Mouse (Mus musculus) embryo, embryonic 11 days (tissue): ENCODE data around the gene Atp1b2.

Experiments
- DNase-seq: peaks from one replicate; pipeline ENCODE4 v3.0.0-alpha.2; 2015

Gene Atp1b2

DNA sequence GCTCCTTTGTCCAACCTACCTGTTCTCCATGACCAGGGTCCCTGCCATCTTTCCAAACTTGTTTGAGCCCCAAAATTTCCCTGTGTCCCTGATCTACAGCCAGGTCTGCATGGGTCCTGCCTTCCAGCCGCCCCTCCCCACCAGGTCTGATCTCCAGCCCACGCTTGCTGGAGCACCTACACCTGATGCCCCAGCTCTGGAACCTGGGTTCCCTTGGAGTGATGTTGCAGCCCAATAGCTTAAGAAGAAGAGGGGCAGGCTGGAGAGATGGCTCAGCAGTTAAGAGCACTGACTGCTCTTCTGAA is 701 bp upstream of the Atp1b2 start:
- no peak for DNase-seq

DNA sequence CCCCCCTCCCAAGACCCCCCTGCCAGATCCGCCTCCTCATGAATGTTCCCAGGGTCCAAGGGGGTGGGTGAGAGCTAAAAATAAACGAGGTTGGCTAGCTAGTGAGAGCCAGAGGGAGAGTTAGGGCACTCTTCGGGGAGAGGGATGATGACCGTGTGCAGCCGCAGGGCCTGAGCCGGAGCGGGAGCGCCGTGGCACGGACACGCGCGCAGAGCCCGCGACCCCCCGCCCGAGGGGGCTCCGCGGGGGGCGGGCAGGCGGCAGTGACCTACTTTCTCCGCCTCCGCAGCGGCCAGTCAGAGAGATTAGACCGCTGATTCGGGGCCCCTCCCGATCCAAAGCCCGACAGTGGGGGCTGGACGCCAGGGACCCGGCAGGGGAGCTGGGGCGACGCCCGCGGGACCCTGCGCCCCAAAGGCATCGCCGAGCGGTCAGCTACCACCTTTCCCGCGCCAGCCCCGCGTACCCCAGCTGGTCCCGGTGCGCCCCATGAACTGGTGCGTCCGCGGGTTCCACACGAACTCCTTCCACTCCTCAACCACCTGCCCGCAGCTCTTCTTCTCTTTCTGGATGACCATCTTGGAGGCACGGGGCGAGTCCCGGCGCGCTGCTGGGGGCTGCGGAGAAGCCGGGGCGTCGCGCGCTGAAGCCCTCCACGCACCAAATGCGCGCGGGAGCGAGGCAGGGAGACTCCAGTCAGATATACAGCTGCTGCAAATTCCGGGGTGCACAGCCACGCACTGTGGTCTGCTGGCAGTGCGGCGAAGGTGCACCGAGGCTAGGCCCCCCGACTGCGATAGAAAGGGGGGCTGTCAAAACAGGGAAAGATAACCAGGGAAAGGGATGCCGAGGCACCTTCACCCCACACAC is 712 bp downstream of the Atp1b2 start:
- peak; percentile 39 for DNase-seq

DNA sequence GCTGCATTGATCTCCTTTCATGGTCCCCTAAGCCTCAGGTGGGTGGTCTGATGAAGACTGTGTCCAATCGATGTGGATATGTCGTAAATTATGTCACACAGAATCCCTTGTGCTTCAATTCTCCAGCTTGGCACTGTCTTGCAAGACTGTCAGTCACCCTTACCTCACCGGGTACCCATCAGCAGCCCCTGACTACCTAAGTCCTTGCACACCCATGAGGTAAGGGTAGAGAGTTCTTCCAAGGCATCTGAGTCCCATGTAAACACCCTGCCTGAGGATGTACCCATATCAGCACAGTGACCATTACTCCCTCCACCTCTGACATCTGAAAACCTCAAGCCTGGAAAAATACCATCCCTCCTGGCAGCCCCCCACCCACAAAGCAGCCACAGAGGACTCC is 1.4 kb downstream of the Atp1b2 start:
- no peak for DNase-seq

DNA sequence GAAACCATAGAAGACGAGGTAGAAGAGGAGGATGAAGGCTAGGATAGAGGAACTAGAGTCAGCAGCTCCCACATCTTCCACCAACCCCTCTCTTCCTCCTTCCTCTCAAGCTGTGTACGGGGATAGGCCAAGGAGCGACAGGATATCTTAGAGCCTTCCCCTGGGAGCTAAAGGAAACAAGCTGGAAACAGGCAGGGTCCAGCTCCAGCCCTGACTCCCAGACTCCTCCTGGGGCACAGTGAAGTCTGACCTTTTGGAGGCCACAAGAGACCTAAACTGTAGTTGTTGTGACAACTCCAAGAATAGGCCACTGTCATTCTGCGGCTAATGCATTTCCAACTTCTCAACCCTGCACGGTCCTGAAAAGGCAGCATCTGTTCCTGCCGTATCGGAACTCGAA is 2.2 kb downstream of the Atp1b2 start:
- DNase-seq: no peak

DNA sequence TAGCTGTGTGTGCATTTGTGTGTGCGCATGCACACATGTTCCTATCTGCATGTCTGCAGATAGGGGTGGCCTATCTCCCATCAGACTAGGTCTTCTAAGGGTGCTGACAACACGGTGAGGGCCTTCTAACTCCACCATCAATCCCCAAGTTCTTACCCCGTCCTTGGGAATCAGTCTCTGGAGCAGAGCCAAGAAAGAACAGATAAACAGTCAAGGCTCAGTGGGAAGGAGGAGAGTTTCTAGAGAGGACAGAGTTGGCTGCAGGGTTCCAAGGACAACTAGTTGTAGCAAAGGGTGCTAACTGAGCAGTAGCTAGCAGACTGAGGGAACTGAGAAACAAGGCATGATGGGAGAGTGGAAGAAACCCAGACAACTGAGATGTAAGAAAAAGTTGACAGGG is 4.0 kb downstream of the Atp1b2 start:
- DNase-seq: no peak

DNA sequence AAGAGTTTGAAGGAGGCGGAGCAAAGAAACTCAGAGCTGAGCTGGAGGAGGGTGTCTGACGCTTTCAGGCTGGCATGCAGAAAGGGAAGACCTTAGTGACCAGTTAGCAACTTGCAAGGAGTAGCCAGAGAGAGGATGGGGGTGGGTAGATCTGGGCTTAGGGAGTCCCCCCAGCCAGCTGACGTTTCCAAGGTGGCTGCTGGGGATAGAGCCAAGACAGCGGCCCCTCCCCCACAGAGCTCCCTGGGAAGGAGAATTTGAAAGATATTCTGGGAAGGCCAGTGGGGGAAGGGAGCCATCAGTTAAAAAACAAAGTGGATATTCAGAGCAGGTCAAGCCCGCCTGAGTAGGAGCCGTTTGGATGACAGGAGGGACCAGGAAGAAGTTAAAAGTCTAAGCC is 5.6 kb downstream of the Atp1b2 start:
- peak; percentile 83 for DNase-seq

DNA sequence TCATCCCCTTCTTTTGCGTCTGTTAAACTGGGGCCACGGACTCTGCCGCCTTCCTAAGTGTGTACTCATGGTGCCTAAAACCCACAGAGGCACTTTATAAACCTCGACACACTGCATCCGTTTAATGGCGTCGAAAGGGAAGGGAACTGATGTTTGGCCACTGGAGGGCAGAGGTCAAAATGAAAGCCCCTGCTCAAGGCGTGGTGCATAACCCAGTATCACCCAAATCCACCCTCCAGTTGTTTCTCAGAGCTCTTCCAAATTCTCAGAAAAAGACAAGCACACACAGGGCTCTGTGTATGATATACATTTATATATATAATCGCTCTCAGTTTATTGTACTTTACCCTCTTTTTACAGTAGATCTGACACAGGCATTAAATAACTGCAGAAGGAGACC is 6.3 kb downstream of the Atp1b2 start:
- peak; percentile 36 for DNase-seq

DNA sequence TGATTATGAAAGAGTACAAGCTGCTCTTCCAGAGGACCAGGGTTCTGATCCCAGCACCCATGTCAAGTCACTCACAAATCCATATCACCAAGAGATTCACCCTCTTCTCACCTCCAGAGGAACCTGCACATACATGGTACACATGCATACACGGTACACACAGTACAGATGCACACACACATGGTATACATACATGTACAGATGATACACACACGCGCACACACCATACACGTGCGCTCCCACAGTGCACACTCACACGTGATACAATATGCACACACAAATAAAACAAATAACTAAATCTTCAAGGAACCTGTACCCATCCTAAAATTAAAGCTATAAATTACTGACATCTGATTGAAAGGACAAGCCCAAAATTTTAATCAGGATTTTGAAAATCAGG is 10.9 kb downstream of the Atp1b2 start:
- no peak for DNase-seq

DNA sequence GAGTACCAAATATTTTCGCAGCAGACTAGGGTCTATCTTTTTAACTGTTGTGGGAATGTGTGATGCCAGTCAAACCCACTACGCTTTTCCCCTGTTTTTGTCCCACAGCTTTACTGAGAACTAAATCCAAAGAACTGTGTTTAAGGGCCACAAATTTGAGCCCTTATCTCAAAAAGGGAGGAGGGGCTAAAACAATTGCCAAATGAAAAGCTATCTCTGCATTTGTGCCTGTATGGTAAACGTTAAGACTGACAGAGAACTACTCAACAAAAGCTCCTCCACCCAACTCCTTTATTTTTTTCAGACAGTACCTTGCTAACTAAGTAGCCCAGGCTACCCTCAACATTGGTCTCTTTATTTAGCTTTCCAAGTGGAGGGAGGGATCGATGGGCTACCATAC is 12.9 kb downstream of the Atp1b2 start:
- DNase-seq: no peak

DNA sequence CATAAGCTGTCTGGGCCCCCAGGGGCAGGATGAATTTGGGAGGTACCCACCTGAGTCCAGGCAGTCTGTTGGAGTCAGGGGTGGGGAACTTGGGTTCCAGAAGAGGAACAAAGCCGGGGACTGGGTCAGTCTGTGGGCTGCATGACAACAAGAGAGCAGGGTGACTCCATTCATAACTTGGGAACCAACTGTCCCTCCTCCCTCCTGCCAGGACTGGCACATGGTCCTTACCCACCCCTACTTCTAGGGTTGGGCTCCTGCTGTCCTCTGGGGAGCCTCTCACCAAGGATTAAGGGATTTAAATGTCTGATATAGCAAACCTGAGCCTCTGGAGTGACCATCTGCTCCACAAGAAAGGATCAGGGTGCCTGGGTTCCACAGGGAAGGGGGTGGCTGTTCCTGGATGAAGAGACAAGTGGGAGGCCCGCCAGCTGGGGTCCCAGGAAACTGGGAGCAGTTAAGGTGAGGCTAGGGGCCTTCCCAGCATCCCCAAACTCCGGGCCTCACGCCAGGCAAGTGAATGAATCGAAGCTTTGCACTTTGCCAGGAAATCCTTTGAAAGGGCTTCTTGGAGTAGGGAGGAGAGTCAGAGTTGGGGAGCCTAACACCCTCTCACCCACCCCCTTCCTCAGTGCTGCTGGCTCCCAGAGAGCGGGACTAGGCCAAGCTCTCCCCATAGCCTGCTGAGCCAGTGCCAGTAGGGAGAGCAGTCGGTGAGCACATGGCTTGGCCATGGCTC is 13.7 kb downstream of the Atp1b2 start:
- DNase-seq: no peak

DNA sequence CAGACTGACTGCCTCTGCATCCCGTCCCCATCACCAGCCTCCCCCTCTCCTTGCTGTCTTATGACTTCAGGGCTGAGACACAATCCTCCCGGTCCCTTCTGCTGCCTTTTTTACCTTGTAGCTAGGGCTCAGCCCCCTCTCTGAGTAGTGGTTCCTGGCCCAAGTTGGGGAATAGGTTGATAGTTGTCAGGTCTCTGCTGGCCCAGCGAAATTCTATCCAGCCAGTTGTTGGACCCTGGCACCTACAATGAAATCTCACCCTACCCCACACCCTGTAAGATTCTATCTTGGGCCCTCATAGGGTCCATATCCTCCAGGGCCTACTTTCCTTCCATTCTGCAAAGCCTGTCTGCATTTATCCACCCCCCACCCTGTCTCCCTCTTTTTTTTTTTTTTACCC is 14.3 kb downstream of the Atp1b2 start:
- no peak for DNase-seq

DNA sequence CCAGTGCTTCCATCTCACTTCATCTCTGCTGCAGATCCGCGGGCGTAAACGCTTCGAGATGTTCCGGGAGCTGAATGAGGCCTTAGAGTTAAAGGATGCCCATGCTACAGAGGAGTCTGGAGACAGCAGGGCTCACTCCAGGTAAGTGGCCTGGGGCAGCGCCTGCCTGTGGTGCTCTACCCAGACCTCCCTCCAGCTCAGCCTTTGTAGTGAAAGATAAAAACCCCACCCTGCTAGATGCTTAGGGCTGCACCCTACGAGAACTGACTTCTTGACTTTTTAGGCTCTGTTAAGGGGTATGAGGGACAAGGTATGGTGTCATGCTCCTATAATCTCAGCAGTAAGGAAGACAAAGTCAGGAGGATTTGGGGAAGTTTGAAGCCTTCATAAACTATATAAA is 15.1 kb downstream of the Atp1b2 start:
- no peak for DNase-seq

DNA sequence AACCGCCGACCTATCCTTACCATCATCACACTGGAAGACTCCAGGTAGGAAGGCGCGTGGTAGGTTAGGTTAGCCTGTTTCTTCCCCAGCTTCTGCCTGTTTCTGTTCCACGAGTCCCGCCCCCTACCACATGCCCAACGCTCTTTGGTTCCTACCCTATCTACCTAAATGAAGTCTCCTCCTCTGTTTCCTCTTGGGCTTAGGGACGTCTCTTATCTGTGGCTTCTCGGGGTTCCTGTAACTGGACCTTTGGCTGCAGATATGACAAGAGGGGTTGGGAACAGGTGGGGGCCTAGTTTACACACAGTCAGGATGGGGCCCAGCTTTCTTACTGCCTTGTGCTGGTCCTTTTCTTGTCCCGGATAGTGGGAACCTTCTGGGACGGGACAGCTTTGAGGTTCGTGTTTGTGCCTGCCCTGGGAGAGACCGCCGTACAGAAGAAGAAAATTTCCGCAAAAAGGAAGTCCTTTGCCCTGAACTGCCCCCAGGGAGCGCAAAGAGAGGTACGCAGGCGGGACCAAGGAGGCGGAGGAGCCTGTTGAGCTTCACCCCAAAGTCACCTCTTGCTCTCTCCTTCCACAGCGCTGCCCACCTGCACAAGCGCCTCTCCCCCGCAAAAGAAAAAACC is 16.4 kb downstream of the Atp1b2 start:
- no peak for DNase-seq

DNA sequence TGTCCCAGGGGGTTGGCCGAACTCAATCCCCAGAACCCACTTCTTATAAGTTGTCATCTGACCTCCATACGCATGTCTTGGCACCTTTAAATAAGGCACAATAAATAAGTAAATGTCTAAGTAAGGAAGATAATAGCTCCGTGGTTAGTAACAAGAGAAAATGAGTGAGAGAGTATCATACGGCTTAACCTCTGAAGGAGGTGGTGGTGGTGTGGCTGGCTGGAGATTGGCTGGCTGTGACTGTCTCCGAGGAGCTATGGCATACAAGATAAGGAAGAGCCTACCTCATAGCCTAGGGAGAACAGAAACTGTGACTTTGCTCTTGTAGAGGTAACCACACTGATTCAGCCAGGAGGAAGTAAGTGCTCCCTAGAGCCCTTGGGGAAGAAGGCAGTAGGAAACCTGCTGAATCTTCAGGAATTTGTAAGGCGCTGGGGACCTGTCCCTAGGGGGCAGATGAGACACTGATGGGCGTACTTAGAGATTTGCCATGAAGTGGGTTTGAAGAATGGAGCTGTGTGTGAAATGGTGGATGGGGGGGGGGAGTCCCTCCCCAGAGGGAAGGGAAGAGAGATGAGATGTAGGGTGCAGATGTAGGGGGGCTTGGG is 19.9 kb downstream of the Atp1b2 start:
- no peak for DNase-seq

DNA sequence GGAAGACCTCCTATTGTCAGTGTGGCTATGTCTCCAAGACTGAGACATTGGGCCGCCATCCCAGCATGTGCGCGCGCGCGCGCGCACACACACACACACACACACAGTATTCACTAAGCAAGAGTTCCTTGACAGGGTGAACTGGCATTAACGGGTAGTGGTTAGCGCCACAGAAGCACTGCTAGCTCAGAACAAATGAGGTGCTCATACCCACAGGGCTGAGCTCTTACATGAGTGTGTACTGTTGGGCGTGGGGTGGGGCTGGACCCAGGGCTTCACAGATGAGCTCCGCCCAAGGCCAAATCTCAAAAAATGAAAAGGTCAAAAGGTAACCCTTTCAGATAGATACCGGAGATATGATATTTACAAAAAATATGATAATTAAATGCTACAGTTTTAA is 20.8 kb downstream of the Atp1b2 start:
- no peak for DNase-seq

DNA sequence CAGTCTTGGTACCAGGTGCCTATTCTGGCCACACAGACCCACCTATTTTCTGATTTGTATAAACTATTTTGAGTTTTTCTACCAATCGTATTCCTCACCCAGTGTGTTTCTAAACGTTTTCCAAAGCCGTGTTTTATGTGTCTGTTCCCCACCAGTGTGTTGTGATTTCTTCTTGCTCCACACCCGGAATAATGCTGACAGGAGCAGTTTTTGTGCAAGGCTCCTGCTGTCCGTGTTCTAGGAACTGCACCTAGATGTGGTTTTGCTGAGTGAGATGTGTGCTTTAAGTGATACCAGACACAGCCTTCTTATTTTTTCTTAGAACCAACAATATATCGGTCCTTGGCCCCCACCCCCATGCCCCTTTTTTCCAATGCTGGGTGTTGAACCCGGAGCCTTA is 21.7 kb downstream of the Atp1b2 start:
- no peak for DNase-seq

DNA sequence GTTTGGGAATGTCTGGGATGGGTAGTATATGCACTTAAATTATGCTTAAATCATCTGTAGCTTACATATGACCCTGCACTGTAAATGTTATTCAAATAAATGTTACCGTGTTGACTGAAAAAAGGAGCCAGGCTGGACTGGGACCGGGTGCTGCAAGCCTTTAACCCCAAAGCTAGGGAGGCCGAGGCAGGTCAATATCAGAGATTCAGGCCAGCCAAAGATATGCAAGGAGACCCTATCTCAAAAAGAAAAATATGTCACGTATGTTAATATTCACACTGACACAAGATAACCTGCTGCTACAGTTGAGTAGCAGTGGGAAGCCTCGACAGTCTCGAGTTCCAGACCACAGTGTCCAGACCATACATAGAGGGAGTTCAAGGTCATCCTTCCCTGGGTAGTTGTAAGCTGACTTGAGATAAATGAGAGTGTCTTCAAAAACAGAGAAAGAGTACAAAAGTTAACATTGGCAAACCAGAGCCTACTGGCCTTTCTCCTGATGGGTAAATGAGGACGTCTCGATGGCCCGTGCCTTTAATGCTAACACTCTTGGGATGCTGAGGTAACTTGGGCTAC is 23.4 kb downstream of the Atp1b2 start:
- DNase-seq: no peak

DNA sequence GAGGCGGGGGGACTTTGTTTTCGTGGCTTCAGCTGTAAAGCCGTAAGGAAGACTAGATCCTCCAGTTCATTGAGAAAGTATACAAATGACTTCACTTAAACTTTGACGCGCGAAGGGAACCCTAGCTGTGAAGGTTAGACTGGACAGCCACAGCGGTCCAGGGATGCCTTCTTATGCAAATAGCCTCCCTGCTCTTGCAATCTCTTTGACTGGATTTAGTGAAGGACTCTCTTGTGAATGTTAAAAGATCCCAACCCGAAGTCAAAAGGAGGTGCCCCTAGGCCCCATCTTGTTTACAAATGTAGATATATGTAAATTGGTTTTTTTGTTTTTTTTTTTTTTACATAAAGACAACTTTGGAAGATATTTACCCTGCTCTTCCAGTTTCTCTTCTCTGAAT is 23.9 kb downstream of the Atp1b2 start:
- peak; percentile 37 for DNase-seq

DNA sequence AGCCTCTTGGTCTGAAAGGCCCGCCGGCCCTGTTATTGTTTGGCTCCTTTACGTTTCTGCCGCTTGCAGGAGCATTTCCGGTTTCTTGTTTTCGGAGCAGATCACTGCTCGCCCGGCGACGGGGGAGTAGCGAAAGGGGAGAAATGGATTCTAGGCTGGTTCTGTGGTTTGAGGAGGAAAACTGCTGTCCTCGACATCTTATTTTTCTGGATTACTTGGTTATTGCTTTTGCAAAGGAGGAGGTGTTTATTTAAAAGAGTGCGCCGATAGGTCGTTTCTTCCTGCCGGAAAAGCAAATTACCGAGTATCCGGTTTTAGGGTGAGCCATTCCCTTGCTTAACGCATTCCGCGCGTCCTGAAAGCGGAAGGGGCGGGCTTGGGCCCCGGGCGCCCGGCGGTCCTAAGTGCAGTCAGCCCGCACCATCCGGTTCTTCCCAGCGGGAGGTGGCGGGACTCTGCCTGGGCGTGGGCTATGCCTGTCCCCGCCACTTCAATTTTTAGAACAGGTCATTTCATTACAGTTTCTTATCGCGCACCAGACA is 24.5 kb downstream of the Atp1b2 start:
- DNase-seq: peak; percentile 97

DNA sequence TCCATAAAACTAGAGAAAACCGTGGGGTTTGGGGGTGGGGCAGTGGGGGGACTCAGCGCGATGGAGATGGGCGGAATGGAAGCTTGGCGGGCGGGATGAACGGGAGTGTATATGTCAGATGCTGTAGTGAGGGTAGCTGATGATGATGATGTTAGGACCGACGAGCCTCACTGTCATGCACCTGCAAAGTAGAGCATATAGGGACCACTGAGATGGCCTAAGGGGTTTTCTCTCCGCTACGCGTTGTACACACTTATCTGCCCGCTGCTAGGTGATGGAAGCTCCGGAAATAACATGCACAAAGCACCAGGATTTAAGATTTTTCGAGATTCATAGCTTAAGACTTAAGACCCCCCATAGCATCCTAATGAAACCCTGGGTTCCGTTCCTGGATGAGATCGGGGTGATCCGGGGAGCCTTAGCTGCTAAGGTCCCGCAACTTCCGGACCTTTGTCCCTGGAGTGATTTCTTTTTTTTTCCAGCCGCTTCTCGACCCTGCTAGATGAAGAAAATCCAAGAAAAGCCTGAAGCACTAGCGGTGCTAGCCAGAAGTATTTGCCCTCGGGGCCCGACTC is 25.1 kb downstream of the Atp1b2 start:
- no peak for DNase-seq

DNA sequence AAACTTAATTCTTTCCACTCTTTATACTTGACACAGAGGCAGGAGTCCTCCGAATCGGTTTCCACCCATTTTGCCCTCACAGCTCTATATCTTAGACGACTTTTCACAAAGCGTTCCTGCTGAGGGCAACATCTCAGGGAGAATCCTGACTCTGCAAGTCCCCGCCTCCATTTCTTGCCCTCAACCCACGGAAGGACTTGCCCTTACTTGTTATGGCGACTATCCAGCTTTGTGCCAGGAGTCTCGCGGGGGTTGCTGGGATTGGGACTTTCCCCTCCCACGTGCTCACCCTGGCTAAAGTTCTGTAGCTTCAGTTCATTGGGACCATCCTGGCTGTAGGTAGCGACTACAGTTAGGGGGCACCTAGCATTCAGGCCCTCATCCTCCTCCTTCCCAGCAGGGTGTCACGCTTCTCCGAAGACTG is 25.6 kb downstream of the Atp1b2 start, which contains the start of the genes Wrap53 and Trp53:
Wrap53 (minus strand) TSS at position 165 of the 424 bp plus-strand sequence.
Trp53 (plus strand) TSS at position 269 of the 424 bp plus-strand sequence.
- DNase-seq: peak; percentile 96
